Mouse (Mus musculus) CD4-positive naive resting alpha-beta T cell, adult 57 days (primary cell): Measurements from ENCODE around the gene 2310022B05Rik. TPM values are rescaled to one million over a fixed set of nuclear protein-coding genes. Genes with fewer than 3 reads are reported as not detected.

Source experiments
- total RNA-seq: library from RNA; stranded (reverse); gene quantifications from one replicate; pipeline ENCODE4 v1.2.4, GENCODE M21; 2023

Gene 2310022B05Rik
- total RNA-seq: 8.4 TPM

DNA sequence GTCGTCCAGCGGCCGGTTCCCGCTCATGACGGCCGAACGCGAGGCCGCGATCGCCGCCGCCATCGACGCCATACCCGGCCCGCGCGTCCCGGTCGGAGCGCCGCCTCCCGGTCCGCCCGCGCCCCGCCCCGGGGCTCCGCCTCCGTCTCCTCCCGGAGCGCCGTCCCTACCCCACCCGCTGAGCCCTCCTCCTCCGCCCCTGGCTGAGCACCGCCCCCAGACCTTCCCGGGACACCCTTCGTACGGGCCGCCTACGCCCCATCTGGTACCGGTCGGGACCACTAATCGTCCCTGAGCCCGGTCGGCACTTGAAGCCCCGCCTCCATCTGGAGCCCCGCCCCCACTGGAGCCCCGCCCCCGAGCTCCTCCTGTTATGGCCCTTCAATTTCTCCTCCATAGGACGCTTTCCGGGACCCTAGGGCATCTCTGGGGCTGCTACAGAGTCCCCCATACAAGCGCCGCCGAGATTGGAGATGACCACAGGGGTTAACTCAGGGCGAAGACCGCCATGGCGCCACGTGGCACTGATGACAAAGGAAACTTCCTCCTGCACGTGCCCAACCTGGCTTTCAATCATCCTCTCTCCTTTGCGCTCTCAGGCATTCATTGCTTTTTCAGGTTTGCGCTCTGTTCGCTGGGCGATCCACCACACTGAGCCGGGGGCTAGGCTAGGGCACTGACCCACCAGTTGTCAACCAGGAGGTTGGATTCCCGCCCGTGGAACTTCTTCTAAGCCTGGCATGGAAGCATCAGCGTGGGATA is at the start of gene 2310022B05Rik:
Gene 2310022B05Rik, minus strand, starts transcription at position 258 of the 762 bp plus-strand sequence.

Other genes starting within 250 kb of the 2310022B05Rik start
- not detected for gene Pgbd5, start 223.7 kb downstream of the 2310022B05Rik start, total RNA-seq
- 44.8 TPM for gene Cog2, start 142.6 kb downstream of the 2310022B05Rik start, total RNA-seq
- not detected for gene Agt, start 93.7 kb downstream of the 2310022B05Rik start, total RNA-seq
- gene Capn9, start 87.3 kb downstream of the 2310022B05Rik start, total RNA-seq: not detected
- 237 TPM for gene Ttc13, start 58.6 kb upstream of the 2310022B05Rik start, total RNA-seq
- 36.2 TPM for gene Arv1, start 58.8 kb upstream of the 2310022B05Rik start, total RNA-seq
- 0.59 TPM for gene Fam89a, start 88.5 kb upstream of the 2310022B05Rik start, total RNA-seq
- gene Trim67, start 129.7 kb upstream of the 2310022B05Rik start, total RNA-seq: not detected
- gene Gnpat, start 199.7 kb upstream of the 2310022B05Rik start, total RNA-seq: 61.8 TPM
- 24.6 TPM for gene 2810004N23Rik, start 199.8 kb upstream of the 2310022B05Rik start, total RNA-seq
- 13.9 TPM for gene Exoc8, start 234.3 kb upstream of the 2310022B05Rik start, total RNA-seq
- gene Sprtn, start 234.5 kb upstream of the 2310022B05Rik start, total RNA-seq: 35.0 TPM